Mouse (Mus musculus): ENCODE measurements around the gene Sympk.

DNA sequence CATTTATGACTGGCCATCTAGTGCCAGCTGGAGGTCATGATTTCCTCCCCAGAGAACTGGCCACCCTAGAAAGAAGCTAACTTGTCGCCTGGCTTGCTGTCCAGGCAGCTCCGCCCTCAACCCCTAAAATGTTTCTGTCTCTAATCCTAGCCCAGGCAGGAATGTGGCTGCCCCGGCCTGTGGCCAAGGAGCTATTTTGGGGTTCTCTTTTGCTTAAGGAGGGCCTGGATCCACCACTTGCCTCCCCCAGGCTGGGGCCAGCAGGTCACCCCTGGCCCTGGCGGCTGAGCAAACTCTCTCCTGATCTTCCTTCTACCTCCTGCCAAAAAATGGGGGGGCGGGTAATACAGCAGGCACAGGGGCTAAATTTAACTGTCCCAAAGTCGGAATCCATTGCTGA lies 58.9 kb downstream of the Sympk start:
- TF ChIP-seq POLR2A (IDR thresholded peaks at IDR 0.05; ENCODE audit: insufficient read length, low read depth) (no peak), USF1 (IDR thresholded peaks at IDR 0.05; ENCODE audit: low read depth) (no peak), POLR2AphosphoS2 (IDR thresholded peaks at IDR 0.05; ENCODE audit: insufficient read length, low read depth) (no peak), MYOG (IDR thresholded peaks at IDR 0.05; ENCODE audit: control insufficient read depth in 1 of 3, insufficient read depth in 1 of 3, insufficient read length in 2 of 3, low read depth in 2 of 3) (peak in 1 of 3 experiments; percentile 58), MAX (IDR thresholded peaks at IDR 0.05; ENCODE audit: low read depth) (no peak)
